Mouse (Mus musculus): ENCODE measurements around the gene Tmem138. TPM values are rescaled to one million over a fixed set of nuclear protein-coding genes. Genes with fewer than 3 reads are reported as not detected.

Gene Tmem138
- total RNA-seq, 2 experiments from 2014 or later, result 11.2 to 12.8 TPM

Other genes starting within 250 kb of the Tmem138 start
- 100 to 1,000 TPM; 280 to 316 TPM for gene Syt7, start 188.3 kb downstream of the Tmem138 start, total RNA-seq (2021)
- gene Lrrc10b, start 119.9 kb downstream of the Tmem138 start, total RNA-seq (2021), result 10 to 100 TPM; 70.5 to 77.9 TPM
- 1 to 10 TPM; 1.3 to 1.9 TPM for gene Ppp1r32, start 94.4 kb downstream of the Tmem138 start, total RNA-seq (2021)
- 10 to 100 TPM; 68.6 to 74.5 TPM for gene Cpsf7, start 52.1 kb downstream of the Tmem138 start, total RNA-seq (2021)
- 10 to 100 TPM; 51.3 to 55.5 TPM for gene Sdhaf2, start 51.2 kb downstream of the Tmem138 start, total RNA-seq (2021)
- 10 to 100 TPM; 10.6 to 10.8 TPM for gene Tmem216, start 21.1 kb downstream of the Tmem138 start, total RNA-seq (2021)
- 1 to 10 TPM; 9.4 TPM for gene Cyb561a3, start 190 bp downstream of the Tmem138 start, total RNA-seq (2021)
- gene Ddb1, start 28.0 kb upstream of the Tmem138 start, total RNA-seq (2021), result 100 to 1,000 TPM; 193 to 196 TPM
- gene Tkfc, start 28.3 kb upstream of the Tmem138 start, total RNA-seq (2021), result 10 to 100 TPM; 15.2 to 16.8 TPM
- gene Vwce, start 56.9 kb upstream of the Tmem138 start, total RNA-seq (2021), result under 1 TPM; 0.35 to 0.56 TPM
- gene Pga5, start 100.7 kb upstream of the Tmem138 start, total RNA-seq (2021), result not detected
- 10 to 100 TPM; 19.3 to 23.1 TPM for gene Vps37c, start 111.4 kb upstream of the Tmem138 start, total RNA-seq (2021)
- not detected for gene Cd5, start 161.6 kb upstream of the Tmem138 start, total RNA-seq (2021)